Mouse (Mus musculus) kidney, adult 2 months (tissue): Measurements from ENCODE around the gene Wdtc1.

Experiments
- CTCF ChIP-seq: fragments of 200-500 bp; conservative IDR thresholded peaks from 2 replicates; pipeline ENCODE4 v1.5.1; 2011; ENCODE audit warnings: low read depth, mild to moderate bottlenecking, control low read depth, low read length, moderate library complexity, mixed read lengths; ENCODE audit not compliant: insufficient read depth, insufficient read length
- POLR2A ChIP-seq: fragments of 200-500 bp; IDR thresholded peaks from one replicate; pipeline ENCODE4 v1.6.1; 2011; ENCODE audit warnings: low read depth, low read length, control low read depth

DNA sequence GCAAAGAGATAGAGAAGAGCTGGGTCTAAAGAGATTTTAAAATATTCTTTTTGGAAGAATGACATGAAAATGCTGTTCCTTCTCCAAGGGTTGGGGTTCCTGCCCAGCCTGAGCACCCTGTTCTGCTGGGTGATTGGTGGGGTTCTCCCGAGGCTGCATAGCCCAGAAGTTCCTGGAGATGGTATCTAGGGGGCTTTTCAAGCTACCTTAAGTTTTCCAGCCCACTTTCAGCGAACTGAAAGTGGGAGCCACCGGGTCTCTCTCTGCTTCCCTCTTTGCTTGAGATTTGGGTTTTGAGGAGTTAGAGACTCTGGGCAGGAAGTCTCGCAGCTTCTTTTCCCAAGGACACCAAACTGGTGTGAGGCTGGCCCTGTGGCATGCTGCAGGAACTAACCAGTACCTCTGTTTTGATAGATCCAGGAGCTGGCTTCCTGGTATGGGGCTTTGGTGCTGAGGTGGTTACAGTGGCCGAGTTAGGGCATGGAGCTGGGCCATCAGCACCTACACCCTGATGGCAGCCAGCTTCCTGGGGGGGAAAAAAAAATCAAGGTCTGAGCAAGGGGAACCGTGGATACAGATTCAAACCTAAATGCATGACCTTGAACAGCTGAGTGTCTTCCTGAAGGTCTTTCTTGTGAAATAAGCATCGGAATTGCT is 18.5 kb upstream of the Wdtc1 start:
- TF ChIP-seq POLR2A (no peak), CTCF (no peak)
